Mouse (Mus musculus) heart, postnatal 0 days (tissue): ENCODE data around the gene Megf8. TPM values are rescaled to one million over a fixed set of nuclear protein-coding genes. Genes with fewer than 3 reads are reported as not detected.
A peak's percentile ranks its signal among the peaks of the same experiment; 100 is the strongest.

Source experiments
- ATAC-seq: fragments of 200-750 bp; cut with Nextera tagmentation; 2 replicates; pipeline ENCODE4 v1.8.0; 2017; ENCODE audit warnings: low read depth, moderate number of reproducible peaks, moderate library complexity; ENCODE audit not compliant: insufficient read depth
- DNase-seq: peaks from one replicate; pipeline ENCODE4 v3.0.0-alpha.2; 2016; ENCODE audit warnings: low spot score
- H3K27ac ChIP-seq: fragments of 300-500 bp; sonication (generic); 2 replicates; pipeline ENCODE4 v1.5.1; 2014; ENCODE audit warnings: low read depth, mild to moderate bottlenecking
- H3K27me3 ChIP-seq: fragments of 300-500 bp; sonication (generic); 2 replicates; pipeline ENCODE4 v1.6.1; 2014; ENCODE audit warnings: low read length, mixed read lengths; ENCODE audit not compliant: control insufficient read depth, insufficient read depth
- H3K36me3 ChIP-seq: fragments of 300-500 bp; sonication (generic); replicated peaks from 2 replicates; pipeline ENCODE4 v1.6.1; 2014; ENCODE audit warnings: low read length, mixed read lengths; ENCODE audit not compliant: control insufficient read depth, insufficient read depth
- H3K4me1 ChIP-seq: fragments of 300-500 bp; sonication (generic); 2 replicates; pipeline ENCODE4 v1.6.1; 2014; ENCODE audit warnings: antibody characterized with exemption; ENCODE audit not compliant: control insufficient read depth, insufficient read depth
- H3K4me2 ChIP-seq: fragments of 300-500 bp; sonication (generic); 2 replicates; pipeline ENCODE4 v1.6.1; 2014; ENCODE audit warnings: low read depth, mild to moderate bottlenecking, low read length, moderate library complexity
- H3K4me3 ChIP-seq: fragments of 300-500 bp; sonication (generic); 2 replicates; pipeline ENCODE4 v1.5.1; 2014; ENCODE audit warnings: low read depth, low read length
- H3K9ac ChIP-seq: fragments of 300-500 bp; sonication (generic); replicated peaks from 2 replicates; pipeline ENCODE4 v1.6.1; 2014; ENCODE audit warnings: low read depth, low read length, mixed read lengths
- H3K9me3 ChIP-seq: fragments of 300-500 bp; sonication (generic); replicated peaks from 2 replicates; pipeline ENCODE4 v1.6.1; 2016; ENCODE audit warnings: low read length; ENCODE audit not compliant: control insufficient read depth
- CTCF ChIP-seq: IDR thresholded peaks from 2 replicates; pipeline ENCODE4 v1.5.1; 2016; ENCODE audit warnings: antibody characterized with exemption, control low read depth, low read depth
- EP300 ChIP-seq: IDR thresholded peaks from 2 replicates; pipeline ENCODE4 v1.6.1; 2016; ENCODE audit warnings: antibody characterized with exemption, low read depth
- WGBS: fragments of 180-500 bp; shearing (Covaris S2); extraction: QIAGEN DNeasy Blood & Tissue Kit; methylation state at CpG from one replicate; pipeline ENCODE4 v1.1.7; 2014; 5-methylcytosine and 5-hydroxymethylcytosine counted together
- polyA plus RNA-seq: library from polyadenylated mRNA; unstranded; fragments of >200 nt; fragmentation: Nextera tagmentation; extraction: Ambion mirVana; gene quantifications from 2 replicates; pipeline ENCODE4 v1.2.1, GENCODE M21; 2015
- total RNA-seq: library from RNA; depleted of rRNA; stranded (reverse); fragments of >200 nt; gene quantifications from 2 replicates; pipeline ENCODE4 v1.2.3, GENCODE M21; 2014; ENCODE audit warnings: low replicate concordance

Megf8 gene
- total and polyA plus RNA-seq, 2 experiments from 2014 or later = 4.4 to 17.7 TPM

DNA sequence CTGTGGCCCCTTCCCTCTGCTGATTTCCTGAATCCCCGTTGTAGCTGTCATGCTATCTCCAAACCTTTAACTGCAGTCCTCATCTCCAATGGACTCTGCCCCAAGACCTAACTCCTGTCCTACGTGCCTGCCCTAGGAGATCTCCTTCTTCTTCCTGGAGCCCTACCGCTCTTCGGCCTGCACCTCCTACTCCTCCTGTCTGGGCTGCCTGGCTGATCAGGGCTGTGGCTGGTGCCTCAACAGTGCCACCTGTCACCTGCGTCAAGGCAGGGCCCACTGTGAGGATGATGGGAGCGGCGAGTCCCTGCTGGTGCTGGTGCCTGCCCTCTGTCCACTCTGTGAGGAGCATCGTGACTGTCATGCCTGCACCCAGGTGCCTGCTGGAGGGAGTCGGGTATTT lies 22.4 kb downstream of the Megf8 start:
- ATAC-seq (no peak), DNase-seq (no peak)
- peaks cover 27% of the 10 kb centered on the region for H3K36me3 ChIP-seq
- H3K9ac ChIP-seq = no peak overlapping the region
- WGBS = 85% methylated on average over 9 of the region's 9 CpGs
- no peak overlapping the region for H3K27ac ChIP-seq
- H3K4me2 ChIP-seq = no peak overlapping the region
- no peaks in the 10 kb centered on the region for H3K9me3 ChIP-seq
- TF ChIP-seq CTCF = no peak
- TF ChIP-seq EP300 = no peak
- no peaks in the 10 kb centered on the region for H3K27me3 ChIP-seq
- no peaks in the 10 kb centered on the region for H3K4me1 ChIP-seq
- no peak overlapping the region for H3K4me3 ChIP-seq

DNA sequence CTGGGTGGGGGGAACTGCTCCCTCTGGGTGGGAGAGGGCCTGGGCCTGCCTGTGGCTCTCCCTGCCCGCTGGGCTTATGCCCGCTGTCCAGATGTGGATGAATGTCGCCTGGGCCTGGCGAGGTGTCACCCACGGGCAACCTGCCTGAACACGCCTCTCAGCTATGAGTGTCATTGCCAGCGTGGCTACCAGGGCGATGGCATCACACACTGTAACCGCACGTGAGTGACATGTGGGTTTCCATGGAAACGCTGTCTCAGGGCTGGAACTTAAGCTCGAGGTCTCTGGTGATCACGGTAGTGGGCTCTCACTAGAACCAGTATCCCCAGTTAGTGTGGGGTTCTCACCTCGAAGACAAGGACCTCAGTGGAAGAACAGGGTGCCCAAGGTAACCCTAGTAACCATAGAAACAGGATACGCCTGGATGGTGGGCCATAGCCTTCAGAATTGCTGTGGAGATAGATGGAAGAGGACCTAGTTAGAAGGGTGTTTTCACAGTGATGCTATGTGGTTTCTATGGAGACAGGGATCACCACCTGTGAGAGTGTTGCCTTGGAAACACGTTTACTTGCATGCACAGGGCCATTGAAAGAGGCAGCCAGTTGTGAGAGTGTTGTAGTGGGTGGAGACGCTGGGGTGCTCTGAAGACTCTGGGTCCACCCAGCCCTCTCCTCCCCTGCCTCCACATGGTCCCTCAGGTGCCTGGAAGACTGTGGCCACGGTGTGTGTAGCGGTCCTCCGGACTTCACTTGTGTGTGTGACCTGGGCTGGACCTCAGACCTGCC lies 24.2 kb downstream of the Megf8 start:
- ATAC-seq (no peak), DNase-seq (no peak)
- Histone ChIP-seq H3K27ac (no peak overlapping the region), H3K9ac (no peak overlapping the region), H3K9me3 (no peaks in the 10 kb centered on the region), H3K36me3 (peaks cover 19% of the 10 kb centered on the region), H3K4me1 (no peaks in the 10 kb centered on the region), H3K27me3 (no peaks in the 10 kb centered on the region), H3K4me3 (no peak overlapping the region), H3K4me2 (no peak overlapping the region)
- WGBS = 85% methylated on average over 20 of the region's 20 CpGs
- TF ChIP-seq EP300 = no peak

GRCm38 (mm10) chr7:25348861-25349260 lies 31.9 kb downstream of the Megf8 start:
- Histone ChIP-seq H3K27me3 (no peaks in the 10 kb centered on the region), H3K36me3 (peaks cover 32% of the 10 kb centered on the region), H3K4me2 (no peak overlapping the region), H3K4me1 (no peaks in the 10 kb centered on the region), H3K4me3 (no peak overlapping the region), H3K27ac (no peak overlapping the region), H3K9me3 (no peaks in the 10 kb centered on the region), H3K9ac (no peak overlapping the region)
- no peak for ATAC-seq
- 68% methylated on average over 8 of the region's 8 CpGs for WGBS
- no peak for TF ChIP-seq EP300
- no peak for TF ChIP-seq CTCF
- DNase-seq = no peak

DNA sequence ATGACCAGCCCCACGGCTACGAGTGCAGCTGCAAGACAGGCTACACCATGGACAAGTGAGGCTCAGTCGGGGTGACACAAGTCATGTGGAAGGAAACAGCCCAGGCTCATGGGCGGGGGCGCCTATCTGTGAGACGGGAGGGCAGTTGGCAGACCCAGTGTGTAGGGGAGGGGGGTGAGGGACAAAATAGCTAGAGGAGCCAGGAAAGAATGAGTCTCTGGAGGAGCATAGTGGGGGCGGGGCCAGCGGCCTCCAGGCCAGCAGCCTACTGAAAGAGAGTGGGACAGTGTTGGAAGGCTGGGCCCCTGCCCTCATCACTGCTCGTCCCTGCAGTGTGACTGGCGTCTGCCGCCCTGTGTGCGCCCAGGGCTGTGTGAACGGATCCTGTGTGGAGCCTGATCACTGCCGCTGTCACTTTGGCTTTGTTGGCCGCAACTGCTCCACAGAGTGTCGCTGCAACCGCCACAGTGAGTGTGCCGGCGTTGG lies 41.8 kb downstream of the Megf8 start:
- H3K27ac ChIP-seq = no peak overlapping the region
- H3K4me1 ChIP-seq = 0 out of 2 replicates have a peak, but pooled peaks cover 6% of the 10 kb centered on the region
- DNase-seq (peak; percentile 64), ATAC-seq (peak; percentile 68)
- WGBS = 61% methylated on average over 19 of the region's 19 CpGs
- H3K27me3 ChIP-seq = no peaks in the 10 kb centered on the region
- H3K9me3 ChIP-seq = no peaks in the 10 kb centered on the region
- H3K4me2 ChIP-seq = no peak overlapping the region
- TF ChIP-seq CTCF (no peak), EP300 (no peak)
- no peak overlapping the region for H3K9ac ChIP-seq
- H3K4me3 ChIP-seq = no peak overlapping the region
- H3K36me3 ChIP-seq = peaks cover 22% of the 10 kb centered on the region; the same call in 1 of the 2 replicates

- Histone ChIP-seq H3K27me3 (peaks cover 18% of the 10 kb centered on the region), H3K4me3 (no peak overlapping the region), H3K36me3 (peaks cover 28% of the 10 kb centered on the region; the same call in 1 of the 2 replicates), H3K9ac (no peak overlapping the region), H3K27ac (no peak overlapping the region), H3K4me2 (no peak overlapping the region), H3K4me1 (0 out of 2 replicates have a peak, but pooled peaks cover 6% of the 10 kb centered on the region), H3K9me3 (no peaks in the 10 kb centered on the region)
- no peak for DNase-seq
- ATAC-seq = no peak
- 83% methylated on average over 19 of the region's 19 CpGs for WGBS
- TF ChIP-seq EP300 = no peak
- TF ChIP-seq CTCF = peak; percentile 21; the same call in 1 of the 2 replicates
Measured at GRCm38 (mm10) chr7:25363151-25363550, 46.2 kb downstream of the Megf8 start.
